Mouse (Mus musculus): ENCODE measurements around the gene 1810010H24Rik. TPM values are rescaled to one million over a fixed set of nuclear protein-coding genes. Genes with fewer than 3 reads are reported as not detected.
"Not testable (repeated sequence)": the region's sequence is repeated elsewhere in the genome, so short reads cannot be mapped to it uniquely, and the experiment has no call there.

Gene 1810010H24Rik
- polyA plus RNA-seq (2016; fragmentation: Nextera tagmentation; extraction: Ambion mirVana), result 5.2 and 5.5 TPM in 2 replicates

- Histone ChIP-seq H3K9ac (peak within 1 kb of the TSS; percentile 49), H3K27ac (no peak within 1 kb of the TSS), H3K9me3 (no peaks in the 10 kb centered on the region), H3K4me3 (peak within 1 kb of the TSS; percentile 38), H3K36me3 (no peaks in the 10 kb centered on the region), H3K4me2 (replicated peaks) (peak within 1 kb of the TSS; percentile 72), H3K4me1 (peaks cover 32% of the 10 kb centered on the region), H3K27me3 (replicated peaks) (no peaks in the 10 kb centered on the region)
- WGBS, result under 1% methylated on average over 45 of the region's 45 CpGs
- no peak for ATAC-seq (ENCODE audit: low FRiP score, low read depth)
Observed at GRCm38 (mm10) chr11:107025411-107026321, at the start of gene 1810010H24Rik. TSS of gene 1810010H24Rik (plus strand) at chr11:107025681.

GRCm38 (mm10) chr11:106976194-106976593 lies 49.3 kb upstream of the 1810010H24Rik start:
- Histone ChIP-seq H3K4me2 (replicated peaks) (no peak overlapping the region), H3K36me3 (no peaks in the 10 kb centered on the region), H3K27ac (no peak overlapping the region), H3K27me3 (replicated peaks) (no peaks in the 10 kb centered on the region), H3K9me3 (no peaks in the 10 kb centered on the region), H3K4me1 (no peaks in the 10 kb centered on the region), H3K4me3 (no peak overlapping the region), H3K9ac (no peak overlapping the region)
- no peak for ATAC-seq (ENCODE audit: low FRiP score, low read depth)
- 85% methylated on average over 8 of the region's 8 CpGs for WGBS

- no peak overlapping the region for H3K27ac ChIP-seq
- no peaks in the 10 kb centered on the region for H3K4me1 ChIP-seq
- no peak overlapping the region for H3K4me3 ChIP-seq
- H3K9me3 ChIP-seq, result no peaks in the 10 kb centered on the region
- H3K9ac ChIP-seq, result no peak overlapping the region
- H3K36me3 ChIP-seq, result 0 out of 2 replicates have a peak, but pooled peaks cover 3% of the 10 kb centered on the region
- no peak overlapping the region for H3K4me2 ChIP-seq (replicated peaks)
- no peak for ATAC-seq (ENCODE audit: low FRiP score, low read depth)
- 34% methylated on average over 7 of the region's 7 CpGs for WGBS
- H3K27me3 ChIP-seq (replicated peaks), result no peaks in the 10 kb centered on the region
Observed at GRCm38 (mm10) chr11:106980455-106980854, 45.0 kb upstream of the 1810010H24Rik start.

GRCm38 (mm10) chr11:106981787-106982186 lies 43.7 kb upstream of the 1810010H24Rik start:
- Histone ChIP-seq H3K36me3 (0 out of 2 replicates have a peak, but pooled peaks cover 3% of the 10 kb centered on the region), H3K4me3 (no peak overlapping the region), H3K27me3 (replicated peaks) (no peaks in the 10 kb centered on the region), H3K9ac (no peak overlapping the region), H3K4me1 (no peaks in the 10 kb centered on the region), H3K9me3 (no peaks in the 10 kb centered on the region), H3K27ac (no peak overlapping the region), H3K4me2 (replicated peaks) (no peak overlapping the region)
- ATAC-seq (ENCODE audit: low FRiP score, low read depth), result no peak
- WGBS, result 32% methylated on average over 1 of the region's 1 CpGs

GRCm38 (mm10) chr11:106982351-106982750 lies 43.1 kb upstream of the 1810010H24Rik start:
- WGBS, result 61% methylated on average over 5 of the region's 5 CpGs
- no peak overlapping the region for H3K4me3 ChIP-seq
- no peak overlapping the region for H3K27ac ChIP-seq
- H3K9ac ChIP-seq, result no peak overlapping the region
- H3K9me3 ChIP-seq, result no peaks in the 10 kb centered on the region
- H3K27me3 ChIP-seq (replicated peaks), result no peaks in the 10 kb centered on the region
- H3K4me2 ChIP-seq (replicated peaks), result no peak overlapping the region
- no peaks in the 10 kb centered on the region for H3K4me1 ChIP-seq
- ATAC-seq (ENCODE audit: low FRiP score, low read depth), result no peak
- peaks cover 7% of the 10 kb centered on the region for H3K36me3 ChIP-seq

GRCm38 (mm10) chr11:106985979-106986604 lies 39.4 kb upstream of the 1810010H24Rik start:
- H3K4me3 ChIP-seq; H3K9me3 ChIP-seq; ATAC-seq (ENCODE audit: low FRiP score, low read depth); H3K27me3 ChIP-seq (replicated peaks); H3K9ac ChIP-seq; H3K4me1 ChIP-seq; H3K4me2 ChIP-seq (replicated peaks); H3K27ac ChIP-seq: not testable (repeated sequence)
- 84% methylated on average over 9 of the region's 9 CpGs for WGBS
- peaks cover 39% of the 10 kb centered on the region for H3K36me3 ChIP-seq

GRCm38 (mm10) chr11:106987384-106987783 lies 38.1 kb upstream of the 1810010H24Rik start:
- no peaks in the 10 kb centered on the region for H3K9me3 ChIP-seq
- H3K27ac ChIP-seq, result no peak overlapping the region
- H3K4me3 ChIP-seq, result no peak overlapping the region
- no peak for ATAC-seq (ENCODE audit: low FRiP score, low read depth)
- H3K4me1 ChIP-seq, result no peaks in the 10 kb centered on the region
- H3K27me3 ChIP-seq (replicated peaks), result no peaks in the 10 kb centered on the region
- no peak overlapping the region for H3K4me2 ChIP-seq (replicated peaks)
- peaks cover 50% of the 10 kb centered on the region for H3K36me3 ChIP-seq
- WGBS, result 92% methylated on average over 2 of the region's 2 CpGs
- no peak overlapping the region for H3K9ac ChIP-seq

- H3K4me2 ChIP-seq (replicated peaks), result no peak overlapping the region
- H3K9ac ChIP-seq, result no peak overlapping the region
- H3K27ac ChIP-seq, result no peak overlapping the region
- peaks cover 5% of the 10 kb centered on the region; the same call in 1 of the 2 replicates for H3K4me1 ChIP-seq
- H3K36me3 ChIP-seq, result peaks cover 71% of the 10 kb centered on the region
- no peak for ATAC-seq (ENCODE audit: low FRiP score, low read depth)
- H3K9me3 ChIP-seq, result no peaks in the 10 kb centered on the region
- 90% methylated on average over 3 of the region's 3 CpGs for WGBS
- H3K4me3 ChIP-seq, result no peak overlapping the region
- no peaks in the 10 kb centered on the region for H3K27me3 ChIP-seq (replicated peaks)
Observed at GRCm38 (mm10) chr11:106994246-106995085, 31.0 kb upstream of the 1810010H24Rik start.

- H3K4me2 ChIP-seq (replicated peaks), result 0 out of 2 replicates have a peak overlapping the region, but pooled peaks have one; percentile 69
- not testable (repeated sequence) for H3K27ac ChIP-seq; H3K4me3 ChIP-seq; H3K27me3 ChIP-seq (replicated peaks); ATAC-seq (ENCODE audit: low FRiP score, low read depth); H3K9ac ChIP-seq; H3K9me3 ChIP-seq; H3K4me1 ChIP-seq
- peaks cover 52% of the 10 kb centered on the region for H3K36me3 ChIP-seq
- 95% methylated on average over 7 of the region's 7 CpGs for WGBS
Observed at GRCm38 (mm10) chr11:106996492-106996891, 29.0 kb upstream of the 1810010H24Rik start.

- Histone ChIP-seq H3K4me3 (peak overlapping the region; percentile 99), H3K9ac (peak overlapping the region; percentile 90; the same call in 1 of the 2 replicates), H3K27me3 (replicated peaks) (no peaks in the 10 kb centered on the region), H3K9me3 (no peaks in the 10 kb centered on the region), H3K4me1 (peaks cover 5% of the 10 kb centered on the region; the same call in 1 of the 2 replicates), H3K27ac (no peak overlapping the region), H3K4me2 (replicated peaks) (peak overlapping the region; percentile 69), H3K36me3 (peaks cover 39% of the 10 kb centered on the region)
- 17% methylated on average over 5 of the region's 5 CpGs for WGBS
- ATAC-seq (ENCODE audit: low FRiP score, low read depth), result no peak
Observed at GRCm38 (mm10) chr11:106997976-106998375, 27.5 kb upstream of the 1810010H24Rik start.

GRCm38 (mm10) chr11:106998651-106999150 lies 26.8 kb upstream of the 1810010H24Rik start:
- peaks cover 33% of the 10 kb centered on the region for H3K36me3 ChIP-seq
- H3K4me1 ChIP-seq, result peaks cover 5% of the 10 kb centered on the region; the same call in 1 of the 2 replicates
- ATAC-seq (ENCODE audit: low FRiP score, low read depth), result peak; percentile 31
- no peaks in the 10 kb centered on the region for H3K27me3 ChIP-seq (replicated peaks)
- peak overlapping the region; percentile 90 for H3K9ac ChIP-seq
- H3K4me3 ChIP-seq, result peak overlapping the region; percentile 99
- H3K4me2 ChIP-seq (replicated peaks), result peak overlapping the region; percentile 69
- under 1% methylated on average over 26 of the region's 26 CpGs for WGBS
- H3K27ac ChIP-seq, result peak overlapping the region; percentile 64
- no peaks in the 10 kb centered on the region for H3K9me3 ChIP-seq

Measured in neural tube, embryonic 12.5 days (tissue).